In the genomic region with DNA sequence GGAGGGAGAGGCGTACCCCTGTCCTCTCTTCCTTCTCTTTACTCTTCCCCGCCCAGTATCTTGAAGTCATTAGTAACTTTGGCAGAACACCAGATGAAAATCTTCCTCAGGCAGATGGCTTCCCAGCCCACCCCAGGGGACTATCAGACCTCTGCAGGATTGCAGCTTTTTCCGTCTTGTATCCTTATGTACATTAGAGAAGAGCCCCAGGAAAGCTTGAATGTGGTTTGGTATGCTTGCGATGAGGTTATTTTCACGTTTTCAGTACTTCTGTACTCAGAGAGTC, we compare ENCODE assay signal across 8 mouse cellular contexts. TPM values are rescaled to one million over a fixed set of nuclear protein-coding genes. Genes with fewer than 3 reads are reported as not detected.
DNase-seq lines count a peak whose midpoint lies in the region; ATAC-seq and TF ChIP-seq lines count a peak whose summit lies in the region.

No protein-coding gene starts in this region.

- DNase-seq in left cerebral cortex, postnatal 25 days (ENCODE audit: low spot score in 2 of 2) = peak; percentile 12 to 28
- DNase-seq in left cerebral cortex, postnatal 36 days (ENCODE audit: low spot score in 2 of 2) = no peak
- DNase-seq in c-Kit-positive CD71-positive TER-119-positive erythroid progenitor cells, embryonic 14.5 days (ENCODE audit: low spot score) = peak; percentile 67
- DNase-seq in forebrain, postnatal 0 days = peak; percentile 17
- DNase-seq in kidney, postnatal 0 days (ENCODE audit: low spot score) = peak; percentile 78
- no peak for DNase-seq in frontal cortex, postnatal 25 days (ENCODE audit: low spot score in 2 of 2)
- no peak for DNase-seq in urinary bladder, postnatal 10 days (ENCODE audit: low spot score)

- peak overlapping the region; percentile 92 for H3K4me3 ChIP-seq in forebrain, postnatal 0 days (ENCODE audit: low read depth, low read length)
- H3K4me3 ChIP-seq in kidney, postnatal 0 days (replicated peaks; ENCODE audit: low read depth, low read length) = peak overlapping the region; percentile 81
- H3K4me3 ChIP-seq in midbrain, embryonic 15.5 days = peak overlapping the region; percentile 63

- peaks cover 18% of the 10 kb centered on the region for H3K4me1 ChIP-seq in forebrain, postnatal 0 days (ENCODE audit: insufficient read depth)
- H3K4me1 ChIP-seq in kidney, postnatal 0 days (replicated peaks; ENCODE audit: insufficient read depth, low read length) = peaks cover 13% of the 10 kb centered on the region; the same call in 1 of the 2 replicates
- H3K4me1 ChIP-seq in midbrain, embryonic 15.5 days = peaks cover 28% of the 10 kb centered on the region

- peaks cover 5% of the 10 kb centered on the region for H3K36me3 ChIP-seq in forebrain, postnatal 0 days (ENCODE audit: insufficient read depth)
- 0 out of 2 replicates have a peak, but pooled peaks cover 5% of the 10 kb centered on the region for H3K36me3 ChIP-seq in kidney, postnatal 0 days (ENCODE audit: insufficient read depth, low read length)
- H3K36me3 ChIP-seq in midbrain, embryonic 15.5 days (replicated peaks) = 0 out of 2 replicates have a peak, but pooled peaks cover 4% of the 10 kb centered on the region

- no peak for ATAC-seq in forebrain, postnatal 0 days
- ATAC-seq in kidney, postnatal 0 days (replicated peaks; ENCODE audit: low FRiP score, low read depth) = no peak
- ATAC-seq in midbrain, embryonic 15.5 days (replicated peaks) = no peak

- peak overlapping the region; percentile 57 for H3K4me2 ChIP-seq in forebrain, postnatal 0 days (ENCODE audit: low read depth)
- peak overlapping the region; percentile 85 for H3K4me2 ChIP-seq in kidney, postnatal 0 days (ENCODE audit: low read length)
- peak overlapping the region; percentile 69 for H3K4me2 ChIP-seq in midbrain, embryonic 15.5 days

- no peaks in the 10 kb centered on the region for H3K9me3 ChIP-seq in forebrain, postnatal 0 days (ENCODE audit: low read length)
- H3K9me3 ChIP-seq in kidney, postnatal 0 days (replicated peaks; ENCODE audit: low read length) = no peaks in the 10 kb centered on the region
- H3K9me3 ChIP-seq in midbrain, embryonic 15.5 days = no peaks in the 10 kb centered on the region

- H3K27ac ChIP-seq in forebrain, postnatal 0 days (ENCODE audit: low read depth, low read length) = peak overlapping the region; percentile 29; the same call in 1 of the 2 replicates
- peak overlapping the region; percentile 69; the same call in 1 of the 2 replicates for H3K27ac ChIP-seq in kidney, postnatal 0 days
- H3K27ac ChIP-seq in midbrain, embryonic 15.5 days = no peak overlapping the region

- TF ChIP-seq CTCF in forebrain, postnatal 0 days (IDR thresholded peaks at IDR 0.05; ENCODE audit: low read depth) = no peak
- no peak for TF ChIP-seq CTCF in kidney, postnatal 0 days (IDR thresholded peaks at IDR 0.05; ENCODE audit: low read depth)

- 17% methylated on average over 5 of the region's 5 CpGs for WGBS in forebrain, postnatal 0 days
- 19% methylated on average over 5 of the region's 5 CpGs for WGBS in kidney, postnatal 0 days
- WGBS in midbrain, embryonic 15.5 days = 27% methylated on average over 5 of the region's 5 CpGs

- H3K27me3 ChIP-seq in forebrain, postnatal 0 days (ENCODE audit: insufficient read depth, low read length) = no peaks in the 10 kb centered on the region
- H3K27me3 ChIP-seq in kidney, postnatal 0 days (ENCODE audit: insufficient read depth, low read length) = no peaks in the 10 kb centered on the region
- no peaks in the 10 kb centered on the region for H3K27me3 ChIP-seq in midbrain, embryonic 15.5 days (replicated peaks)

- intact Hi-C loops in left cerebral cortex, postnatal 25 days (cut with DNase I) = loop anchor here (2.0 kb wide), 1 partner anchor 52 kb away; no protein-coding TSS in a partner anchor
- intact Hi-C loops in left cerebral cortex, postnatal 36 days (cut with DNase I) = loop anchor here (2.0 to 5.0 kb wide), 2 partner anchors 52 to 251 kb away; partner anchors contain the start of gene Pum2

- peak overlapping the region; percentile 95 for H3K9ac ChIP-seq in forebrain, postnatal 0 days
- H3K9ac ChIP-seq in kidney, postnatal 0 days (ENCODE audit: low read depth, low read length) = peak overlapping the region; percentile 86
- H3K9ac ChIP-seq in midbrain, embryonic 15.5 days = peak overlapping the region; percentile 73

RNA-seq across cellular contexts. Expression of gene Laptm4a, which starts 1.6 kb away (rescaled TPM):
- 100 to 1,000 TPM; 173 to 188 TPM for total RNA-seq in left cerebral cortex, postnatal 25 days (2021)
- total RNA-seq in left cerebral cortex, postnatal 36 days (2021) = 100 to 1,000 TPM; 169 to 179 TPM
- 168 and 184 TPM in 2 replicates for total RNA-seq in forebrain, postnatal 0 days (2014; rRNA removed)
- 270 and 278 TPM in 2 replicates for polyA plus RNA-seq in forebrain, postnatal 0 days (2015; fragmentation: Nextera tagmentation; extraction: Ambion mirVana)
- 446 and 479 TPM in 2 replicates for polyA plus RNA-seq in kidney, postnatal 0 days (2015; fragmentation: Nextera tagmentation; extraction: Ambion mirVana)
- 171 and 181 TPM in 2 replicates for polyA plus RNA-seq in midbrain, embryonic 15.5 days (2015; fragmentation: Nextera tagmentation; extraction: Ambion mirVana)

RNA-seq across cellular contexts. Expression of gene Matn3, which starts 24.7 kb away (rescaled TPM):
- total RNA-seq in left cerebral cortex, postnatal 25 days (2021) = under 1 TPM; 0.11 to 0.18 TPM
- not detected for total RNA-seq in left cerebral cortex, postnatal 36 days (2021)
- total RNA-seq in forebrain, postnatal 0 days (2014; rRNA removed) = 0.15 and 0.57 TPM in 2 replicates
- polyA plus RNA-seq in forebrain, postnatal 0 days (2015; fragmentation: Nextera tagmentation; extraction: Ambion mirVana) = 0.15 and 0.18 TPM in 2 replicates
- polyA plus RNA-seq in kidney, postnatal 0 days (2015; fragmentation: Nextera tagmentation; extraction: Ambion mirVana) = 0.04 and 0.05 TPM in 2 replicates
- 0.19 TPM in 1 of 2 replicates, not detected in the other for polyA plus RNA-seq in midbrain, embryonic 15.5 days (2015; fragmentation: Nextera tagmentation; extraction: Ambion mirVana)

RNA-seq across cellular contexts. Expression of gene Wdr35, which starts 50.6 kb away (rescaled TPM):
- total RNA-seq in left cerebral cortex, postnatal 25 days (2021) = 10 to 100 TPM; 44.9 to 46.1 TPM
- 10 to 100 TPM; 38.8 to 47.1 TPM for total RNA-seq in left cerebral cortex, postnatal 36 days (2021)
- 24.9 and 27.7 TPM in 2 replicates for total RNA-seq in forebrain, postnatal 0 days (2014; rRNA removed)
- polyA plus RNA-seq in forebrain, postnatal 0 days (2015; fragmentation: Nextera tagmentation; extraction: Ambion mirVana) = 15.0 and 22.9 TPM in 2 replicates
- 12.4 and 15.2 TPM in 2 replicates for polyA plus RNA-seq in kidney, postnatal 0 days (2015; fragmentation: Nextera tagmentation; extraction: Ambion mirVana)
- 23.1 and 24.0 TPM in 2 replicates for polyA plus RNA-seq in midbrain, embryonic 15.5 days (2015; fragmentation: Nextera tagmentation; extraction: Ambion mirVana)

Comparison
In these comparisons a context has a peak if more than half of its experiments do, and no peak if none do; other contexts are left out.
1. DNase-seq: peak in left cerebral cortex, postnatal 25 days (2 of 2), c-Kit-positive CD71-positive TER-119-positive erythroid progenitor cells, embryonic 14.5 days (single experiment), forebrain, postnatal 0 days (single experiment) and kidney, postnatal 0 days (single experiment); none in left cerebral cortex, postnatal 36 days (0 of 2), frontal cortex, postnatal 25 days (0 of 2) and urinary bladder, postnatal 10 days (single experiment).
2. Peak in every context shown above with its lines, with median percentiles within 50 percentile points of each other: H3K4me2 ChIP-seq, H3K4me3 ChIP-seq and H3K9ac ChIP-seq.